Mouse (Mus musculus) myocyte (in vitro differentiated cells): ENCODE data around the gene Smyd3.

Experiments
- MAX ChIP-seq: IDR thresholded peaks from one replicate; pipeline ENCODE4 v1.6.1; 2011; ENCODE audit warnings: low read depth, mild to moderate bottlenecking, control low read depth
- MYOG ChIP-seq, 3 experiments: IDR thresholded peaks; one replicate each; pipeline ENCODE4 v1.6.1; 2011; ENCODE audit warnings: control low read depth in 2 of 3, low read depth in 2 of 3, mild to moderate bottlenecking in 2 of 3; ENCODE audit not compliant: insufficient read length in 2 of 3, control insufficient read depth in 1 of 3, insufficient read depth in 1 of 3
- POLR2A ChIP-seq: IDR thresholded peaks from one replicate; pipeline ENCODE4 v1.6.1; 2011; ENCODE audit warnings: low read depth, mild to moderate bottlenecking, control low read depth, moderate library complexity; ENCODE audit not compliant: insufficient read length
- SRF ChIP-seq: IDR thresholded peaks from one replicate; pipeline ENCODE4 v1.6.1; 2011; ENCODE audit warnings: low read depth; ENCODE audit not compliant: control insufficient read depth, insufficient read length
- TCF12 ChIP-seq: IDR thresholded peaks from one replicate; pipeline ENCODE4 v1.6.1; 2011; ENCODE audit warnings: mild to moderate bottlenecking, control low read depth; ENCODE audit not compliant: poor library complexity, insufficient read depth, severe bottlenecking

GRCm38 (mm10) chr1:179430077-179430476 is 87.8 kb downstream of the Smyd3 start:
- TF ChIP-seq MAX: no peak
- TF ChIP-seq MYOG (IDR thresholded peaks at IDR 0.05; ENCODE audit: control insufficient read depth in 1 of 3, insufficient read depth in 1 of 3, insufficient read length in 2 of 3, low read depth in 2 of 3): no peak
- TF ChIP-seq TCF12: no peak
- TF ChIP-seq POLR2A: no peak
- no peak for TF ChIP-seq SRF
